Mouse (Mus musculus) kidney, adult 9 months (tissue): ENCODE measurements around the gene Clpsl2.

Experiments used
- DNase-seq: peaks from one replicate; pipeline ENCODE4 v3.0.0; 2022

Clpsl2 gene

GRCm38 (mm10) chr17:28549111-28549510 is at the start of gene Clpsl2:
Gene Clpsl2 (plus strand): TSS chr17:28549411.
- no peak for DNase-seq

- DNase-seq = no peak
Measured at GRCm38 (mm10) chr17:28500465-28500864, 48.7 kb upstream of the Clpsl2 start.

GRCm38 (mm10) chr17:28502196-28502821 is 46.9 kb upstream of the Clpsl2 start:
- DNase-seq = no peak

- DNase-seq = no peak
Measured at GRCm38 (mm10) chr17:28504182-28504581, 45.0 kb upstream of the Clpsl2 start.

GRCm38 (mm10) chr17:28505591-28505990 is 43.6 kb upstream of the Clpsl2 start:
- no peak for DNase-seq

- DNase-seq = no peak
Measured at GRCm38 (mm10) chr17:28506895-28507294, 42.3 kb upstream of the Clpsl2 start.

- no peak for DNase-seq
Measured at GRCm38 (mm10) chr17:28507496-28507895, 41.7 kb upstream of the Clpsl2 start.

GRCm38 (mm10) chr17:28510445-28511342 is 38.5 kb upstream of the Clpsl2 start:
- peak; percentile 35 for DNase-seq

- DNase-seq = no peak
Measured at GRCm38 (mm10) chr17:28511616-28512541, 37.3 kb upstream of the Clpsl2 start.

- peak; percentile 96 for DNase-seq
Measured at GRCm38 (mm10) chr17:28512696-28513095, 36.5 kb upstream of the Clpsl2 start.

- peak; percentile 32 for DNase-seq
Measured at GRCm38 (mm10) chr17:28513337-28513736, 35.9 kb upstream of the Clpsl2 start.

- peak; percentile 56 for DNase-seq
Measured at GRCm38 (mm10) chr17:28513844-28514243, 35.4 kb upstream of the Clpsl2 start.

- DNase-seq = peak; percentile 24
Measured at GRCm38 (mm10) chr17:28514555-28514954, 34.7 kb upstream of the Clpsl2 start.

- DNase-seq = peak; percentile 66
Measured at GRCm38 (mm10) chr17:28515431-28516341, 33.5 kb upstream of the Clpsl2 start.

- peak; percentile 20 for DNase-seq
Measured at GRCm38 (mm10) chr17:28516881-28517280, 32.3 kb upstream of the Clpsl2 start.

- peak; percentile 89 for DNase-seq
Measured at GRCm38 (mm10) chr17:28517441-28517955, 31.7 kb upstream of the Clpsl2 start, which contains the start of gene Fkbp5. Gene Fkbp5 (minus strand): TSS chr17:28517527.

- peak; percentile 95 for DNase-seq
Measured at GRCm38 (mm10) chr17:28517956-28518614, 31.1 kb upstream of the Clpsl2 start.

GRCm38 (mm10) chr17:28518615-28519071 is 30.6 kb upstream of the Clpsl2 start:
- DNase-seq = peak; percentile 64

GRCm38 (mm10) chr17:28519827-28520226 is 29.4 kb upstream of the Clpsl2 start:
- DNase-seq = peak; percentile 53

GRCm38 (mm10) chr17:28520561-28520960 is 28.6 kb upstream of the Clpsl2 start:
- DNase-seq = peak; percentile 25
